Mouse (Mus musculus) hindbrain, embryonic 14.5 days (tissue): ENCODE measurements around the gene Tmem8. TPM values are rescaled to one million over a fixed set of nuclear protein-coding genes. Genes with fewer than 3 reads are reported as not detected.

ENCODE experiments used
- ATAC-seq: fragments of 200-750 bp; cut with Nextera tagmentation; 2 replicates; pipeline ENCODE4 v1.8.0; 2017; ENCODE audit warnings: moderate number of reproducible peaks, mild to moderate bottlenecking, moderate TSS enrichment, moderate library complexity; ENCODE audit not compliant: low FRiP score
- DNase-seq: peaks from one replicate; pipeline ENCODE4 v3.0.0-alpha.2; 2015; ENCODE audit warnings: low spot score
- H3K27ac ChIP-seq: fragments of 300-500 bp; sonication (generic); 2 replicates; pipeline ENCODE4 v1.5.1; 2014; ENCODE audit warnings: mild to moderate bottlenecking, moderate library complexity
- H3K27me3 ChIP-seq: fragments of 300-500 bp; sonication (generic); 2 replicates; pipeline ENCODE4 v1.6.1; 2014; ENCODE audit warnings: mild to moderate bottlenecking, low read length, mixed read lengths; ENCODE audit not compliant: control insufficient read depth, insufficient read depth
- H3K36me3 ChIP-seq: fragments of 300-500 bp; sonication (generic); replicated peaks from 2 replicates; pipeline ENCODE4 v1.6.1; 2014; ENCODE audit not compliant: control insufficient read depth, insufficient read depth
- H3K4me1 ChIP-seq: fragments of 300-500 bp; sonication (generic); replicated peaks from 2 replicates; pipeline ENCODE4 v1.6.1; 2014; ENCODE audit warnings: antibody characterized with exemption, low read length, mixed read lengths; ENCODE audit not compliant: control insufficient read depth, insufficient read depth
- H3K4me2 ChIP-seq: fragments of 300-500 bp; sonication (generic); replicated peaks from 2 replicates; pipeline ENCODE4 v1.6.1; 2014; ENCODE audit warnings: mild to moderate bottlenecking, moderate library complexity
- H3K4me3 ChIP-seq: fragments of 300-500 bp; sonication (generic); replicated peaks from 2 replicates; pipeline ENCODE4 v1.5.1; 2014; ENCODE audit warnings: mild to moderate bottlenecking, low read length
- H3K9ac ChIP-seq: fragments of 300-500 bp; sonication (generic); 2 replicates; pipeline ENCODE4 v1.6.1; 2014
- H3K9me3 ChIP-seq: fragments of 300-500 bp; sonication (generic); 2 replicates; pipeline ENCODE4 v1.6.1; 2016; ENCODE audit warnings: low read length; ENCODE audit not compliant: control insufficient read depth
- WGBS: fragments of 180-500 bp; shearing (Covaris S2); extraction: QIAGEN DNeasy Blood & Tissue Kit; methylation state at CpG from one replicate; pipeline ENCODE4 v1.1.7; 2014; 5-methylcytosine and 5-hydroxymethylcytosine counted together
- polyA plus RNA-seq: library from polyadenylated mRNA; unstranded; fragments of >200 nt; fragmentation: Nextera tagmentation; extraction: Ambion mirVana; gene quantifications from 2 replicates; pipeline ENCODE4 v1.2.1, GENCODE M21; 2014

Gene Tmem8
- 3.2 and 3.9 TPM in 2 replicates for polyA plus RNA-seq

DNA sequence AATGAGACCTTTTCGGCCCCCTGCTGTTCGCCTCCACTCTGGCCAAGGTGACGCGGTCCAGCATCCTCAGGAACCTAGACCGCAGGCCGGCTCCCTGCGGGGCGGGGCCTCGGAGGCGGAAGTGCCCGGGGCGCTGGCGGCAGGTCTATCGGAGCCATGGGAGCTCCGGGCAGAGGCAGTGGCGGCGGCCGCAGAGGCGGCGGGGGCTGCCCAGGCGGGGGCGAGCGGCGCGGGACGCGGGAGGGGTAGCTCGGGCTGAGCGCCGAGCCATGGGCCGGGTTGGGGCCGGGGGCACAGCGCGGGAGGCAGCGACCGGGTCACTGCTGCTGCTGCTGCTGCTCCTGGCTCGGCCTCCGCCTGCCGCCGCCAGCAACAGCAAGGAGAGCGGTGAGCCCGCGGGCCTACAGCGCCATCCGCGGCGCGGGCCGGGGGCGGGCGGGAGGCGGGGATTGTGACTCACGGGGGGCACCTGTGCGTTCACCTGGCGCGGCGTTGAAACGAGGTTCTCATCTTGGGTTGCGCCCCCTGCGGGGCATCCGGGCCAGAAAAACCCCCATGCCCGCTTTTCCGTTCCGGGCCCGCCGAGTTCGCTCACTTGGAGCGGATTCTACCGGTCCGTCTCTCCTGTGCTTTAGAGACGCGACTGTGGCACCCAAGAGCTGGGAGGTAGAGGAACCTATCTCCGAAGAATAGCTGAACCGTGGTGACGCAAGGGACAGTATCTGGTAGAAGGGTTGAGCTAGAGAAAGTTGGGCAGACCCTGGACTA lies at the start of gene Tmem8:
Tmem8 (plus strand) TSS at position 119 of the 768 bp plus-strand sequence.
- Histone ChIP-seq H3K9ac (peak within 1 kb of the TSS; percentile 83), H3K4me1 (peaks cover 5% of the 10 kb centered on the region; the same call in 1 of the 2 replicates), H3K4me2 (peak within 1 kb of the TSS; percentile 92), H3K4me3 (peak within 1 kb of the TSS; percentile 80), H3K27ac (peak within 1 kb of the TSS; percentile 45; the same call in 1 of the 2 replicates), H3K27me3 (peaks cover 59% of the 10 kb centered on the region), H3K9me3 (no peaks in the 10 kb centered on the region), H3K36me3 (no peaks in the 10 kb centered on the region)
- ATAC-seq = peak; percentile 65
- DNase-seq = peak; percentile 59
- 1% methylated on average over 70 of the region's 75 CpGs for WGBS

GRCm38 (mm10) chr17:26064916-26065315 lies 48.2 kb upstream of the Tmem8 start:
- H3K4me1 ChIP-seq = peaks cover 60% of the 10 kb centered on the region
- peak overlapping the region; percentile 43 for H3K4me2 ChIP-seq
- WGBS = 64% methylated on average over 6 of the region's 6 CpGs
- no peaks in the 10 kb centered on the region for H3K27me3 ChIP-seq
- peak overlapping the region; percentile 11; the same call in 1 of the 2 replicates for H3K4me3 ChIP-seq
- ATAC-seq (no peak), DNase-seq (no peak)
- no peaks in the 10 kb centered on the region for H3K9me3 ChIP-seq
- no peak overlapping the region for H3K27ac ChIP-seq
- 0 out of 2 replicates have a peak overlapping the region, but pooled peaks have one; percentile 13 for H3K9ac ChIP-seq
- H3K36me3 ChIP-seq = peaks cover 36% of the 10 kb centered on the region

- Histone ChIP-seq H3K36me3 (peaks cover 29% of the 10 kb centered on the region), H3K27me3 (0 out of 2 replicates have a peak, but pooled peaks cover 4% of the 10 kb centered on the region), H3K9ac (peak overlapping the region; percentile 91), H3K9me3 (no peaks in the 10 kb centered on the region), H3K27ac (no peak overlapping the region), H3K4me1 (peaks cover 61% of the 10 kb centered on the region), H3K4me3 (peak overlapping the region; percentile 61), H3K4me2 (peak overlapping the region; percentile 100)
- DNase-seq (no peak), ATAC-seq (no peak)
- WGBS = 92% methylated on average over 7 of the region's 7 CpGs
These were observed 46.5 kb upstream of the Tmem8 start for GRCm38 (mm10) chr17:26066488-26067020.

GRCm38 (mm10) chr17:26068024-26068830 lies 44.9 kb upstream of the Tmem8 start:
- Histone ChIP-seq H3K9ac (peak overlapping the region; percentile 91), H3K9me3 (no peaks in the 10 kb centered on the region), H3K36me3 (peaks cover 22% of the 10 kb centered on the region), H3K27ac (peak overlapping the region; percentile 91), H3K27me3 (0 out of 2 replicates have a peak, but pooled peaks cover 4% of the 10 kb centered on the region), H3K4me1 (peaks cover 48% of the 10 kb centered on the region), H3K4me3 (peak overlapping the region; percentile 61), H3K4me2 (peak overlapping the region; percentile 100)
- peak; percentile 7; the same call in 1 of the 2 replicates for ATAC-seq
- 2% methylated on average over 44 of the region's 44 CpGs for WGBS
- DNase-seq = no peak

DNA sequence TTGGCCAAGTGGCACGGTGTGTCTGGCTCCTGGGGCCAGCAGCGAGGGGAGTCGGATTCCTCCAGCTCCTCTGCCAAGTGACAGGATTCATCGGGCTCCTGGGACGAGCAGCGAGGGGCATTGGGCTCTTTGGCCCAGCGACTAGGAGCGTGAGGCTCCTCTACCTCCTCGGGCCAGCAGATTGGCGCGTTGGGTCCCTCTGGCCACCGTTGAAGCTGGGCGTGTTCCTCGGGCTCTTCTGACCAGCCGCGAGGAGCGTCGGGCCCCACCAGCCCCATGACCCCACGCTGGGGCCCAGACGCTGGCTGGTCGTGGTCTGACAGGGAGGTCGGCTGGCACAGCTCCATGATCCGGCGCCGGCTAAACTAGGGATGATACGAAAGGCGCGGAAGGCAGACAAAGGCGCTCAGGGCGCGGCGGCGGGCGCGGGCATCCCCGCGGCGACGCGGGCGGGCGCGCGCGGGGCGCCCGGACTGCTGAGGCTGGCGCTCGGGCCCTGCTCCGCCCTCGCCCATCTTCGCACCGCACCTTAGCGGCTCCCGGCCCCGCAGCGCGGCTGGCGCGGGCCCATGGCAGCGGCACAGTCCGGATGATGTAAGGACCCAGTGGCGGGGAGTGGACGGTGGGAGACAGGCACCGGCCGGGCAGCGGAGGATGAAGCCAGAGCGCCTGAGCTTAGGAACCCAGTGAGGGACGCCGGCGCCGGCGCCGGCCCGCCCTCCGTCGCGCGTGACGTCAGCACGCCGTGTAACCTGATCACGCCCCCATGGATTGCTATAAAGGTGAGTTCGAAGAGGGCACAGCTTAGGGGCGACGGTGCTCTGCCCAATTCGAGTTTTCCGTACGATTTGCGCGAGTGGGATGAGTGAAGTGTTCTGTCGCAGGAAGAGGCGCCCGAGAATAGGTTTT lies 44.0 kb upstream of the Tmem8 start, which contains the start of gene Rab11fip3:
Rab11fip3 (minus strand) TSS at position 725 of the 909 bp plus-strand sequence.
- H3K27ac ChIP-seq = peak within 1 kb of the TSS; percentile 91
- ATAC-seq = peak; percentile 93
- WGBS = under 1% methylated on average over 93 of the region's 94 CpGs
- H3K27me3 ChIP-seq = 0 out of 2 replicates have a peak, but pooled peaks cover 4% of the 10 kb centered on the region
- DNase-seq = peak; percentile 95
- peaks cover 40% of the 10 kb centered on the region for H3K4me1 ChIP-seq
- peaks cover 13% of the 10 kb centered on the region for H3K36me3 ChIP-seq
- H3K9me3 ChIP-seq = no peaks in the 10 kb centered on the region
- H3K4me3 ChIP-seq = peak within 1 kb of the TSS; percentile 61
- H3K4me2 ChIP-seq = peak within 1 kb of the TSS; percentile 100
- peak within 1 kb of the TSS; percentile 91 for H3K9ac ChIP-seq

DNA sequence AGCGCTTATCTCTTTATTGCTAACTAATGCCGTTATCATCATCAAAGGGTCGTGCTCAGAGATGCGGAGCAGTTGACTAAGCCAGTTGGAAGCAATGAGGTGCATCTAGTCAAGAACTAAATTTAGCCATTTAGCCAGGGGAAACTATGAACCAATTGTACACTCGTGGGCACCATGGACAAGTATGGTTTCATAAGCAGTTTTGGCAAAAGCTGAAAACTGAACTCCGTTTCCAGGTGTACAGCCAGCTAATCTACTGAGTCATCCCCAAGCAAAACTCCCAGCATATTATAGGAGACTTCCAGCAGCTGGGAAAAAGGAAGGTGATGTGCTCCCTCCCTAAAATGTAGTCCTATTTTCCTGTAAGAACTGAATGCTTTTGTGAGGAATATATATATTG lies 43.0 kb upstream of the Tmem8 start:
- Histone ChIP-seq H3K9ac (no peak overlapping the region; the same call in 1 of the 2 replicates), H3K4me1 (peaks cover 29% of the 10 kb centered on the region), H3K27ac (no peak overlapping the region), H3K4me3 (peak overlapping the region; percentile 61), H3K27me3 (0 out of 2 replicates have a peak, but pooled peaks cover 4% of the 10 kb centered on the region), H3K4me2 (peak overlapping the region; percentile 100), H3K36me3 (peaks cover 2% of the 10 kb centered on the region; the same call in 1 of the 2 replicates), H3K9me3 (no peaks in the 10 kb centered on the region)
- ATAC-seq = no peak
- DNase-seq = no peak
- WGBS = 42% methylated on average over 6 of the region's 6 CpGs

DNA sequence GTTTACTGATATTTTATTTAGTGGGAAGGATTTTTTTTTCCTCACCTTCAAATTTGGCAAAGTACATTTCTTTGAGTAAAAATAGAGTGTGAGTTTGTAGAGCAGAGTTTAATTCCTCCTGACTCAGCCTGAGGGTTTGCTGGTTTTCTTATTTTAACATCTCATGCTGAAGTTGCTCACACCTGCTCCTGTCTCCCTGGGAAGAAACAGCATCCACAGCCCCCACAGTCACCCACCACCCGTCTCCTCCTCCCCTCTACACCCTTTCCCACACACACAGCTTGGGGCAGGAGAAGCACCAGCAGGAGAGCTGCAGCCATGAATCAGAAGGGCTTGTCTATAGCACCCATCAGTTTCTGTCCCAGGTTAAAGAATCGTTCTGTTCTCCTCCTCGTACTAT lies 37.9 kb upstream of the Tmem8 start:
- Histone ChIP-seq H3K9ac (no peak overlapping the region), H3K27me3 (0 out of 2 replicates have a peak, but pooled peaks cover 3% of the 10 kb centered on the region), H3K9me3 (no peaks in the 10 kb centered on the region), H3K4me3 (no peak overlapping the region), H3K27ac (no peak overlapping the region), H3K4me1 (no peaks in the 10 kb centered on the region; the same call in 1 of the 2 replicates), H3K4me2 (no peak overlapping the region), H3K36me3 (no peaks in the 10 kb centered on the region)
- no peak for ATAC-seq
- WGBS = 70% methylated on average over 3 of the region's 3 CpGs
- no peak for DNase-seq

GRCm38 (mm10) chr17:26078851-26079250 lies 34.2 kb upstream of the Tmem8 start:
- H3K36me3 ChIP-seq = peaks cover 13% of the 10 kb centered on the region
- H3K27ac ChIP-seq = no peak overlapping the region
- H3K9me3 ChIP-seq = no peaks in the 10 kb centered on the region
- no peaks in the 10 kb centered on the region; the same call in 1 of the 2 replicates for H3K4me1 ChIP-seq
- no peak overlapping the region for H3K9ac ChIP-seq
- 71% methylated on average over 2 of the region's 2 CpGs for WGBS
- no peak overlapping the region for H3K4me3 ChIP-seq
- no peak overlapping the region for H3K4me2 ChIP-seq
- DNase-seq (peak; percentile 38), ATAC-seq (no peak)
- no peaks in the 10 kb centered on the region for H3K27me3 ChIP-seq
